Comparison of ENCODE assay signal across 19 mouse cellular contexts in genomic region chr12:113087276-113087675, GRCm38 (mm10). TPM values are rescaled to one million over a fixed set of nuclear protein-coding genes. Genes with fewer than 3 reads are reported as not detected.
"Had no signal": no experiment of that assay in that cellular context is flagged by ENCODE, and none has a peak within 500 bp of the region (broad histone marks: within the 10 kb centered on the region; RNA-seq: fewer than 3 reads in every experiment).

No protein-coding gene starts in this region.

- H3K27ac ChIP-seq: neural tube, embryonic 15.5 days; stomach, embryonic 15.5 days; stomach, postnatal 0 days had no signal

- H3K27me3 ChIP-seq: neural tube, embryonic 15.5 days; stomach, embryonic 15.5 days had no signal

- DNase-seq: right cerebral cortex, adult 18-20 months; right cerebral cortex, postnatal 14 days; right cerebral cortex, postnatal 25 days; right cerebral cortex, postnatal 4 days; spleen, adult 18-20 months; thymus, adult 18-20 months; thymus, adult 2 months; thymus, postnatal 14 days; thymus, postnatal 25 days; thymus, postnatal 36 days; thymus, postnatal 4 days had no signal

- H3K9me3 ChIP-seq: neural tube, embryonic 15.5 days; stomach, embryonic 15.5 days had no signal

- H3K4me2 ChIP-seq: neural tube, embryonic 15.5 days; stomach, embryonic 15.5 days had no signal

- H3K36me3 ChIP-seq: neural tube, embryonic 15.5 days; stomach, embryonic 15.5 days had no signal

- H3K9ac ChIP-seq: neural tube, embryonic 15.5 days; stomach, embryonic 15.5 days had no signal

- H3K4me3 ChIP-seq: neural tube, embryonic 15.5 days; stomach, embryonic 15.5 days had no signal

- H3K4me1 ChIP-seq: neural tube, embryonic 15.5 days; stomach, embryonic 15.5 days had no signal

RNA-seq across cellular contexts. Expression of gene Tex22, which starts 13.0 kb away (rescaled TPM):
- polyA plus RNA-seq: neural tube, embryonic 15.5 days; small intestine, adult 2 months; stomach, embryonic 14.5 days; stomach, embryonic 15.5 days; stomach, embryonic 16.5 days; stomach, postnatal 0 days; thymus, postnatal 0 days; urinary bladder, adult 2 months had no signal
